Mouse (Mus musculus) right cerebral cortex, postnatal 4 days (tissue): Measurements from ENCODE around the gene Ppip5k2.
A peak's percentile ranks its signal among the peaks of the same experiment; 100 is the strongest.

Experiments used
- DNase-seq: peaks from one replicate; pipeline ENCODE4 v3.0.0-alpha.2; 2022

Ppip5k2 gene

GRCm38 (mm10) chr1:97660687-97661405 is 109.4 kb downstream of the Ppip5k2 start:
- DNase-seq = peak; percentile 74

- no peak for DNase-seq
These were observed 110.8 kb downstream of the Ppip5k2 start for GRCm38 (mm10) chr1:97659405-97659804.

GRCm38 (mm10) chr1:97657786-97658185 is 112.4 kb downstream of the Ppip5k2 start:
- DNase-seq = no peak

- DNase-seq = no peak
These were observed 113.0 kb downstream of the Ppip5k2 start for GRCm38 (mm10) chr1:97657201-97657600.
